Mouse (Mus musculus): ENCODE data around the gene Cyb561a3. TPM values are rescaled to one million over a fixed set of nuclear protein-coding genes. Genes with fewer than 3 reads are reported as not detected.
"Not testable (repeated sequence)": the region's sequence is repeated elsewhere in the genome, so short reads cannot be mapped to it uniquely, and the experiment has no call there.

Gene Cyb561a3
- polyA plus RNA-seq, 1 experiment = 21.7 TPM

- Histone ChIP-seq H3K36me3 (ENCODE audit: control insufficient read depth, insufficient read depth) (no peaks in the 10 kb centered on the region), H3K4me3 (no peak overlapping the region), H3K79me2 (ENCODE audit: control insufficient read depth, insufficient read depth) (no peaks in the 10 kb centered on the region), H3K4me2 (ENCODE audit: low read depth) (no peak overlapping the region), H3ac (ENCODE audit: control insufficient read depth, insufficient read length) (no peak overlapping the region), H3K27me3 (ENCODE audit: control insufficient read depth, insufficient read depth, insufficient read length) (no peaks in the 10 kb centered on the region)
- TF ChIP-seq CEBPB (IDR thresholded peaks at IDR 0.05; ENCODE audit: insufficient read depth, poor library complexity, severe bottlenecking) = no peak
- TF ChIP-seq POLR2AphosphoS2 (IDR thresholded peaks at IDR 0.05; ENCODE audit: insufficient read length, low read depth) = no peak
- no peak for TF ChIP-seq TCF3 (IDR thresholded peaks at IDR 0.05; ENCODE audit: insufficient read length, low read depth)
- TF ChIP-seq MAX (IDR thresholded peaks at IDR 0.05; ENCODE audit: low read depth) = no peak
- TF ChIP-seq SRF (IDR thresholded peaks at IDR 0.05; ENCODE audit: control insufficient read depth, insufficient read length, low read depth) = no peak
- no peak for TF ChIP-seq E2F4 (IDR thresholded peaks at IDR 0.05; ENCODE audit: insufficient read depth)
- no peak for TF ChIP-seq MYOG (IDR thresholded peaks at IDR 0.05; ENCODE audit: control insufficient read depth in 1 of 3, insufficient read depth in 1 of 3, insufficient read length in 2 of 3, low read depth in 2 of 3)
- TF ChIP-seq POLR2A (IDR thresholded peaks at IDR 0.05; ENCODE audit: insufficient read length, low read depth) = no peak
- TF ChIP-seq TCF12 (IDR thresholded peaks at IDR 0.05; ENCODE audit: insufficient read depth, poor library complexity, severe bottlenecking) = no peak
- no peak for TF ChIP-seq REST (IDR thresholded peaks at IDR 0.05; ENCODE audit: insufficient read depth, insufficient read length)
- TF ChIP-seq USF1 (IDR thresholded peaks at IDR 0.05; ENCODE audit: low read depth) = no peak
- no peak for TF ChIP-seq MYOD1 (IDR thresholded peaks at IDR 0.05; ENCODE audit: control insufficient read depth in 1 of 3, insufficient read length in 2 of 3, low read depth in 2 of 3)
These were observed 20.0 kb upstream of the Cyb561a3 start for GRCm38 (mm10) chr19:10557001-10557400.

GRCm38 (mm10) chr19:10557430-10557829 is 19.5 kb upstream of the Cyb561a3 start:
- H3K4me2 ChIP-seq (ENCODE audit: low read depth) = no peak overlapping the region
- no peaks in the 10 kb centered on the region for H3K36me3 ChIP-seq (ENCODE audit: control insufficient read depth, insufficient read depth)
- no peak overlapping the region for H3K4me3 ChIP-seq
- no peaks in the 10 kb centered on the region for H3K27me3 ChIP-seq (ENCODE audit: control insufficient read depth, insufficient read depth, insufficient read length)
- no peak for TF ChIP-seq TCF12 (IDR thresholded peaks at IDR 0.05; ENCODE audit: insufficient read depth, poor library complexity, severe bottlenecking)
- TF ChIP-seq CEBPB (IDR thresholded peaks at IDR 0.05; ENCODE audit: insufficient read depth, poor library complexity, severe bottlenecking) = no peak
- no peak for TF ChIP-seq USF1 (IDR thresholded peaks at IDR 0.05; ENCODE audit: low read depth)
- TF ChIP-seq SRF (IDR thresholded peaks at IDR 0.05; ENCODE audit: control insufficient read depth, insufficient read length, low read depth) = no peak
- no peaks in the 10 kb centered on the region for H3K79me2 ChIP-seq (ENCODE audit: control insufficient read depth, insufficient read depth)
- H3ac ChIP-seq (ENCODE audit: control insufficient read depth, insufficient read length) = no peak overlapping the region

- H3K27me3 ChIP-seq (ENCODE audit: control insufficient read depth, insufficient read depth, insufficient read length); H3K4me3 ChIP-seq; H3K4me2 ChIP-seq (ENCODE audit: low read depth); H3K36me3 ChIP-seq (ENCODE audit: control insufficient read depth, insufficient read depth); H3K79me2 ChIP-seq (ENCODE audit: control insufficient read depth, insufficient read depth); H3ac ChIP-seq (ENCODE audit: control insufficient read depth, insufficient read length): not testable (repeated sequence)
These were observed 19.1 kb upstream of the Cyb561a3 start for GRCm38 (mm10) chr19:10557837-10558375.

GRCm38 (mm10) chr19:10560108-10560507 is 16.9 kb upstream of the Cyb561a3 start:
- no peaks in the 10 kb centered on the region for H3K27me3 ChIP-seq (ENCODE audit: control insufficient read depth, insufficient read depth, insufficient read length)
- no peak for TF ChIP-seq MYOG (IDR thresholded peaks at IDR 0.05; ENCODE audit: control insufficient read depth in 1 of 3, insufficient read depth in 1 of 3, insufficient read length in 2 of 3, low read depth in 2 of 3)
- TF ChIP-seq USF1 (IDR thresholded peaks at IDR 0.05; ENCODE audit: low read depth) = no peak
- no peak for TF ChIP-seq POLR2A (IDR thresholded peaks at IDR 0.05; ENCODE audit: insufficient read length, low read depth)
- no peaks in the 10 kb centered on the region for H3K36me3 ChIP-seq (ENCODE audit: control insufficient read depth, insufficient read depth)

GRCm38 (mm10) chr19:10561558-10562314 is 15.2 kb upstream of the Cyb561a3 start:
- Histone ChIP-seq H3K79me2 (ENCODE audit: control insufficient read depth, insufficient read depth) (no peaks in the 10 kb centered on the region), H3ac (ENCODE audit: control insufficient read depth, insufficient read length) (no peak overlapping the region), H3K27me3 (ENCODE audit: control insufficient read depth, insufficient read depth, insufficient read length) (no peaks in the 10 kb centered on the region), H3K4me2 (ENCODE audit: low read depth) (peak overlapping the region; percentile 69), H3K36me3 (ENCODE audit: control insufficient read depth, insufficient read depth) (no peaks in the 10 kb centered on the region), H3K4me3 (no peak overlapping the region)
- TF ChIP-seq MYOD1 (IDR thresholded peaks at IDR 0.05; ENCODE audit: control insufficient read depth in 1 of 3, insufficient read length in 2 of 3, low read depth in 2 of 3) (peak in 2 of 3 experiments; percentile 39 to 56), MYOG (IDR thresholded peaks at IDR 0.05; ENCODE audit: control insufficient read depth in 1 of 3, insufficient read depth in 1 of 3, insufficient read length in 2 of 3, low read depth in 2 of 3) (no peak)

More at GRCm38 (mm10) chr19:10560108-10560507, 16.9 kb upstream of the Cyb561a3 start:
- Histone ChIP-seq H3K4me2 (ENCODE audit: low read depth) (no peak overlapping the region), H3ac (ENCODE audit: control insufficient read depth, insufficient read length) (no peak overlapping the region), H3K4me3 (no peak overlapping the region), H3K79me2 (ENCODE audit: control insufficient read depth, insufficient read depth) (no peaks in the 10 kb centered on the region)

GRCm38 (mm10) chr19:10562351-10562750 is 14.6 kb upstream of the Cyb561a3 start:
- no peak for TF ChIP-seq SRF (IDR thresholded peaks at IDR 0.05; ENCODE audit: control insufficient read depth, insufficient read length, low read depth)
- no peak for TF ChIP-seq POLR2AphosphoS2 (IDR thresholded peaks at IDR 0.05; ENCODE audit: insufficient read length, low read depth)
- TF ChIP-seq MYOG (IDR thresholded peaks at IDR 0.05; ENCODE audit: control insufficient read depth in 1 of 3, insufficient read depth in 1 of 3, insufficient read length in 2 of 3, low read depth in 2 of 3) = no peak
- no peak for TF ChIP-seq USF1 (IDR thresholded peaks at IDR 0.05; ENCODE audit: low read depth)
- no peak for TF ChIP-seq MYOD1 (IDR thresholded peaks at IDR 0.05; ENCODE audit: control insufficient read depth in 1 of 3, insufficient read length in 2 of 3, low read depth in 2 of 3)
- TF ChIP-seq CEBPB (IDR thresholded peaks at IDR 0.05; ENCODE audit: insufficient read depth, poor library complexity, severe bottlenecking) = no peak
- TF ChIP-seq TCF12 (IDR thresholded peaks at IDR 0.05; ENCODE audit: insufficient read depth, poor library complexity, severe bottlenecking) = no peak
- TF ChIP-seq REST (IDR thresholded peaks at IDR 0.05; ENCODE audit: insufficient read depth, insufficient read length) = no peak
- no peak for TF ChIP-seq TCF3 (IDR thresholded peaks at IDR 0.05; ENCODE audit: insufficient read length, low read depth)
- no peak for TF ChIP-seq E2F4 (IDR thresholded peaks at IDR 0.05; ENCODE audit: insufficient read depth)
- no peak for TF ChIP-seq MAX (IDR thresholded peaks at IDR 0.05; ENCODE audit: low read depth)
- no peak for TF ChIP-seq POLR2A (IDR thresholded peaks at IDR 0.05; ENCODE audit: insufficient read length, low read depth)
- no peak overlapping the region for H3ac ChIP-seq (ENCODE audit: control insufficient read depth, insufficient read length)
- no peaks in the 10 kb centered on the region for H3K36me3 ChIP-seq (ENCODE audit: control insufficient read depth, insufficient read depth)
- H3K4me2 ChIP-seq (ENCODE audit: low read depth) = peak overlapping the region; percentile 69
- H3K79me2 ChIP-seq (ENCODE audit: control insufficient read depth, insufficient read depth) = no peaks in the 10 kb centered on the region
- no peaks in the 10 kb centered on the region for H3K27me3 ChIP-seq (ENCODE audit: control insufficient read depth, insufficient read depth, insufficient read length)
- H3K4me3 ChIP-seq = no peak overlapping the region

Measured in myocyte (in vitro differentiated cells).